Mouse (Mus musculus): ENCODE data around the gene Zbtb42. TPM values are rescaled to one million over a fixed set of nuclear protein-coding genes. Genes with fewer than 3 reads are reported as not detected.
A peak's percentile ranks its signal among the peaks of the same experiment; 100 is the strongest.

Zbtb42 gene
- total RNA-seq, 2 experiments from 2014 or later: 0.40 to 0.76 TPM

DNA sequence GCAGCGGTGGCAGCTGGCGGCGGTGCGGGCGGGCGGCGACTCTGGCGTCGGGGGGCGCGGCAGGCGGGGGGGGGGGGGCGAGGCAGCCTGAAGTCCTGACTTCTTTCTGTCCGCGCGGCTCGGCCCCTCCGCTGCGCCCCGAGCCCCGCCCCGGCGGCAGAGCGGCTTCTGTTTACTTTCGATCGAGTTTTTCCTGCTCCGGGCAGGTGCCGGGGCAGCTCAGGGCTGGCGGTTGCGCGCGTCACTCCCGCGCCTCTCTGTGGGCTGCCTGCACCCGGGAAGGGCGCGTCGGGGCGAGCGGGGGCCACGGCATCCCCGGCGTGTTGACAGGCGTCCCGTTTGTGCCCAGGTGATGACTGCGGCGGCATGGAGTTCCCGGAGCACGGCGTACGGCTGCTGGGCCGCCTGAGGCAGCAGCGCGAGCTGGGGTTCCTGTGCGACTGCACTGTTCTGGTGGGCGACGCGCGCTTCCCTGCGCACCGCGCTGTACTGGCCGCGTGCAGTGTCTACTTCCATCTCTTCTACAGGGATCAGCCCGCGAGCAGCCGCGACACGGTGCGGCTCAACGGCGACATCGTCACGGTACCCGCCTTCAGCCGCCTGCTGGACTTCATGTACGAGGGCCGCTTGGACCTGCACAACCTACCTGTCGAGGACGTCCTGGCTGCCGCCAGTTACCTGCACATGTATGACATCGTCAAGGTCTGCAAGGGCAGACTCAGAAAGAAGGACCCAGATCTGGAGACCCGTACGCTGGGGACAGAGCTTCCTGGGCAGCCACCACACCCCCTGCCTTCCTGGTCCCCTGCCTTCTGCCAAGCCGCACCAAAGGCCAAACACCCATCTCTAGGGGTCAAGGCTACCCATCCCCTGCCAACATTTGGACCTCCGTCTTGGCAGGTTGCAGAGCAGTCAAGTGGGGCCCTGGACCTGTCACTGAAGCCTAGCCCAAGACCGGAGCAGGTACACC, 684 bp downstream of the Zbtb42 start:
- DNase-seq (ENCODE audit: extremely low spot score in 1 of 2, low spot score in 1 of 2): no peak

DNA sequence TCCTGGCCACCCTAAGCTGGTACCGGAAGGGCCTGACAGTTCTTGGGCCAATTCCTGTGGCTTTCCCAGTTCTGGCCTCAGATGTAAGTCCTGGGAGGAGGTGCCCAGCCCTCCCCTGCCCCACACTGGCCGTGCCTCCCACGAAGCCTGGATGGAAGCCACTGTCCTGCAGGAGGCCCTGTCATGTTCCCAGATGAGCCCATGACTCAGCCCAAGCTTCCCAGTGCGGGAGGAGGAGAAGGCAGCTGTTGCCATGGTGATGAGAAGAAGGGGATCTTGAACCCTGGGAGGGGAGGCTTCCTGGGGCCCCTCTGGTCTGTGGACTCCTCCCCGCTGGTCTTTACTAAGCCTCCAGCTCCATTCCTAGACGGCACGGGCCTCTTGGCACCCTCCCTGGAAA, 4.7 kb downstream of the Zbtb42 start:
- no peak for DNase-seq (ENCODE audit: extremely low spot score in 1 of 2, low spot score in 1 of 2)

DNA sequence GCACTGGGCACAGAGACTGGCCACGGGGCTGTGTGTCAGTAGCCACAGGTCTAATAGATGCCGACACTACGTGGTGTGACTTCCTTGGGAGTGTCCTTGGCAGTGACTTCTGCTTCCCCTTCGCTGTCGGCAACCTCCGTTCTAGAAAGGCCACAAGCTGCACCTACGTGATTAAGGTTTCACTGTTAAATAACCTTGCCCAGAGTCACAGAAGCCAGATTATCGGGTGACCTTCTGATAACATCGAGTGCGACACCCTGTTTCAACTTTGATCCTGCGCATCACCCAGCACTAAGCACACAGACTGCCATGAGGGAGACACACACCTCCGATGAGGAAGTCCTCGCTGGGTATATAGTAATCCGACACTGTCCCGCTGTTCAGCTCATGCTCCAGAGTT, 9.8 kb downstream of the Zbtb42 start:
- DNase-seq (ENCODE audit: extremely low spot score in 1 of 2, low spot score in 1 of 2): no peak

DNA sequence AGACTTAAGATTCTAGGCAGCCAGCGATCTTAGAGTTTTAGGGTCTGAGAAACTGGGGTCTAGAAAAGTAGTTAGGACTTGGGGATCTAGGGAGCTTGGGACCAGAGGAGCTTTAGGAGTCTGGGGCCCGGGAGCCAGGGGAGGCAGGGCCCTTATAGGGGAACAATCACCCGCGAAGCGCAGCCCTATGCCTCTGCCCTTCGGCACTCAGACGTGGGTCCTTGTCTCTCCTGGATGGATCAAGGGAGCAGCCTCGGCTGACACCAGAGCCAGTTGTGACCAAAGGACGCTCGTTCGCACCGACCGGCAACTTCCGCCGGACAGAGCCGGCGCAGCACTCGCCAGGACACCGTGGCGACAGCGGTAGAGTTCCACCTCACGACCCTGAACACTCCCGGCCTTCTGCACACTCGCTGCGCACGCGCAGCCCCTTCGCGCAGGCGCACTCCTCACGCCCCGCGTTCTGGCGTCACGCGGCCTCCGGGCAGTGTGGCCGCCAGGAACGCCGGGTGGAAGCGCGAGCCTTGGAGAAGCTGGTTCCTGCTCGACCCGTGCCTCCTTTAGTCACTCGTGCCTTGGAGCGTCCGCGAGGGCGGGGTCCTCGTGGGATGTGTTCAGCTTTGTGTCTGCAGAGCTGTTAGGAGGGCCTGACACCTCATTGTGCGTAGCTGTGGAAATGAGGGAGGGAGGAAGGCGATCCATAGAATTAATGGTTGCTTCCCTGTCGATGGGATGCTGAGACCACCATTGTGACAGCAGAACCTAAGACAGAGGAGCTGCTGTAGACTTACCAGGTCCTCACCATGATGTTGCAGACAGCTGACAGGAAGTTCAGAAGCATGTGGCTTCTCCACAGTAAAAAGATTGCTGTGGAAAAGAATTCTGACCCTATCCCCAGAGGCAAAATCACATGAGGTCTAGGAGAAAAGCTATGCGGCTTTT, 14.8 kb downstream of the Zbtb42 start:
- DNase-seq (ENCODE audit: extremely low spot score in 1 of 2, low spot score in 1 of 2): peak; percentile 93 to 94

DNA sequence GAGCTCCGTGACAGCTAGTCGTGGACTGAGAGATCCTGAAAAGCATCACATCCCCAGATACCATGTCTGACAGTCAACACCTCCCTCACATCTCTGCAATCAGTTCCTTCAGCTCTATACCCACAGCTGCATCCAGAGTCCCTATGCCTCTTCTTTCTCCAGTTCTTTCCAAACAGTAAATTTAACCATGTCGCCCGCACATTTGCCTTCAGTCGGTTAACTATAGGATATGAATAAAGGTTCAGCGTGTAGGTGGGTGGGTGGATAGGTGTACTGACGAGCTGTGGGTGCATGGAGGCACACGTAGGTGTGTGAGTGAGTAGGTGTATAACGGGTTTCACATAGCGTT, 15.5 kb downstream of the Zbtb42 start:
- DNase-seq (ENCODE audit: extremely low spot score in 1 of 2, low spot score in 1 of 2): no peak

DNA sequence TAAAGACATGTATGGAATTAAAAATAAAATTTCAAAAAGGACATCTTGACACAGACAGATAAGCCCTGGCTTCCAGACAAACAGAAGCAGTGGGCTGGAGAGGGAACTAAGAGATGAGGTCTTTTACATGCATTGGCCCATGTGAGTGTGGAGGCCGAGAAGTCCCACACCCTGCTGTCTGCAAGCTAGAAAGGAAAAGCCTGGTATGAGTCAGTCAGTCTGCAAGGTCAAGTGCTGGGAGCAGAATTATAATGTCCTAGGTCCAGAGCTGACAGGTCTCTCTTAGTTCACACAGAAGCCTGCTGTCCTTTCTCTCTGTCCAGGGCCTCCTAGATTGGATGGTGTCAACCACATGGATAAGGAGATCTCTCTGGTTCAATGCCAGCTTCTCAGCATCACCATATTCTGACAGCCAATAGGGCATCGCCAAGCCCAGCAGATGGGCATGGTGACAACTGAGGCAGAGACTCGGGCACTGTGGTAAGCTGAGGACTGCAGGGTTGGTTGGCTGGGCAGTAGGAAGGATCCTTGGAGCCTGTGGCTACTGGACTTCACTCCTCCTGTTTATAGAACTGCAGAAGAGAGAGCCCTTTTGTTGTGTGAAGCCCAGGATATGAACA, 18.3 kb downstream of the Zbtb42 start:
- no peak for DNase-seq (ENCODE audit: extremely low spot score in 1 of 2, low spot score in 1 of 2)

DNA sequence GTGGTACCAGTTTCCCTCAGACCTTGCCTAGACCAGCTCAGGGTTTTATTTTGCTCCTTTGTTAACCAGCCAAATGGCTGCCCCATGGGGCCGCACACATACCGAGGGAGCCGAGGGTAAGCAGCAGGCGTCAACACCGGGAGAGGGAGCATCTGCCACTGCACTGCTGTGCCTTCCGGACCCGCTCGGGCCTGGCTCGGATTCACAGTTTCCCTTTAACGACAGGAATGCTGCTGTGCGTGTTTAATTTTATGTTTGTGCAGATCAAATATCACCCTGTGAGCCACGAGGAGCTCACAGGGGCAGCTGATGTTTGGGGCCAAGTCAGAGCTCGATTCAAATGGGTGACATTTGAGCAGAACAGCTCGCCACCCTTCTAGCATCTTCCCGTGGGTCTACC, 21.9 kb downstream of the Zbtb42 start:
- DNase-seq (ENCODE audit: extremely low spot score in 1 of 2, low spot score in 1 of 2): no peak

DNA sequence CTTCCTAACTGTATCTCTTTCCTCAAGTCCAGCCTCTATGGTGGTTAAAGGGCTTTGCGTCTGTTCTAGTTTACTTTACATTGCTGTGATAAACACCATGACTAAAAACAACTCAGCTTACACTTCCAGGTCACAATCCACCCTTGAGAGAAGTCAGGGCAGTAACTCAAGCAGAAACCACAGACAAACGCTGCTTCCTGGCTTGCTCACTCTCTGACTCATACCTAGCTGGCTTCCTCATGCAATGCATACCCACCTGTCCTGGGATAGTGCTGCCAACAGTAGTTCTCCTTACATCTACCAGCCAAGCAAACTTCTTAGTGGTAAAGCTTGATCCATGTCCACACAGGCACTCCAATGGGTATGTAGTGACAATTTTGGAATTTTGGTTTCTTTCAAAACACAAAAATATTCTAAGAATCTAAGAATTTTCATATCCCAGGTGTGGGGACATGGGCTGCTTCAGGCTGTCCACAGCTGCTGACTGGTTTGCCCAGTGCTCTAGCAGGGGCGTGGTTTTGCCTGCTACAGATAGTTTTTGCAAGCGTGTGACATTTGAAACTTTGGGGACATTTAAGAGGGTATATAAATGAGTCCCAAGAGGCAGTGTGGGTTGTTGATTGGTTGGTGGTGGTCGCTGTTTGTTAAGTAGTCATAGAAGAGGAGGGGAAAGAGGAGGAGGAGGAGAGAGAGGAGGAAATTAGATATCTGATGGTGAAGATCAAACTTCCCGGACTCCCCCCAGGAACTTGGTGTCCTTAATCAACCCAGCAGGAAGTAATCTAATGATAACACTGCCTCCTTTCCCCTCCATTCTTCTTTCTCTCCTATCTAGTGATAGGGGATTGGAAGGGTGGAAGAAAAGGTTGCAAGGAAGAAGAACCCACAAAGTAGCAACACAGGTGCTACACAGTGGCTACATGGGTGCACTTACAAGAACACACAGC, 24.0 kb downstream of the Zbtb42 start:
- no peak for DNase-seq (ENCODE audit: extremely low spot score in 1 of 2, low spot score in 1 of 2)

DNA sequence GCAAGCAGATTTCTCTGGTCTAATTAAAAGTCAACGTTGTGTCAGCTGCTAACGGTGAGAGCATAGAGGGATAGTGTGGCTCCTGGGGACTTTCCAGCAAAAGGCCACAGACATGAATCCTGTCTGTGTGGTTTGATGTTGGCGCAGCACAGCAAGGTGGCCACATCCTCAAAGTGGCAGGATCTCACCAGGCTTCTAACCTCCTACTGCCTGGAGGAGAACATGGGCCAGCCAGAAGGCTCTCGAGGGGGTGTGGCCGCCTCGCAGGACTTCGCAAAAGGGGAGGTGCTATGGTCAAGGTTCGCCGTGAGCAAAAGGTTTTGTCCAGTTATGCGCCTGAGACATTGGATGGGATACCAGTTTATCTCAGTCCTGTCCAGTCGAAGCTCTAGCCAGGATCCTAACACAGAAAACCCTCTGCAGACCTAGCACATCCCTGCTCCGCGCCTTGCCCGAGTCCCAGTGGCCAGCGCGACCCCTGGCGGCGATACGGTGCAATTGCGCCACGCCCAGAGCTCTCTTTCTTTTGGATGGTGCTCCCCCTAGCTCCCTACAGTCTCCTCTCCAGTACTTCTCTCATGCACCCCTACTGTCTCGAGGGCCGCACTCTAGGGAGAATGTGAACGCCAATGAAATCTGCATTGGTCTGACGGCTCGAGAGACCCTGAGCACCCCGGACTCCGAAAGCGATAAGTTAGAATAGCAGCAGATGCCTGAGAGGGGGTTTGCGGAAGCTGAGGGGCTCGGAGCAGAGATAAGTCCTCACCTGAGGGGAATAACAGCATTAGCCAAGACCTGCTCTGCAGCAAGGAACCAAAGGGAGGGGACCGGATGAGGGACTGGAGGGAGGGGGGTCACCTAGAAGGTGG, 28.3 kb downstream of the Zbtb42 start:
- peak; percentile 87 to 93 for DNase-seq (ENCODE audit: extremely low spot score in 1 of 2, low spot score in 1 of 2)

DNA sequence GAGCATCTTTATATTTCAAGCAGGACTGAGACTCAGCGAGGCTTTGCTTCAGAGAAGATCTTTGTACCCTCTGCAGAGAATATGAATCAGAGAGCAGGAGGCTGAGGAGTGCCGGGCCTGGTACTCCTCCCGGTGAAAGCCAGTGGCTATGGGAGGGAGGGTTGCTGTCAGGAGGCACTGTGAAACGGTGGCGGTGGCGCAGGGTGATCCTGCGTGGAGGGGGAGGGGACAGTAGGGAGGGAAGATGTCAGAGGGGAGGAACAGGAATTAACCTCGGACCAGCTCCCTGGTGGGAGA, 28.9 kb downstream of the Zbtb42 start:
- no peak for DNase-seq (ENCODE audit: extremely low spot score in 1 of 2, low spot score in 1 of 2)

DNA sequence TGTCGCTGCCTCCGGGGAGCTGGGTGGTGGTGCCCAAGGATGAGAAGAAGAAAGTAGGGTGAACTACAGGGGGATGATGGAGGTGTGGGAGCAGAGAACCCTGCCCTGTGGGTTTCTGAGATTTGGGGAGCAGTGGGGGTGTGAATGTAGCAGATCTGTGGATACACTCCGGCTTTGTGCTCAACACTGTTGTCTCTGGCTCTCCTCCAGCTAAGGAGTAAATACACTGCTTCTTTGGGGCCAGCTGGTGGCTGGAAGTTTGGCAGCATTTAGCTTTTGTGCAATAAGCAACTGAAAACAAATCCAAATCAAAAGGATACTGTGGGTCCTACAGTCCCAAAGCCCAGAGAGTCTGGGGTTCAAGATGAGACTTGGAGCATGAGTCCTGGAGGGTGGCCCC, 35.4 kb downstream of the Zbtb42 start:
- no peak for DNase-seq (ENCODE audit: extremely low spot score in 1 of 2, low spot score in 1 of 2)

DNA sequence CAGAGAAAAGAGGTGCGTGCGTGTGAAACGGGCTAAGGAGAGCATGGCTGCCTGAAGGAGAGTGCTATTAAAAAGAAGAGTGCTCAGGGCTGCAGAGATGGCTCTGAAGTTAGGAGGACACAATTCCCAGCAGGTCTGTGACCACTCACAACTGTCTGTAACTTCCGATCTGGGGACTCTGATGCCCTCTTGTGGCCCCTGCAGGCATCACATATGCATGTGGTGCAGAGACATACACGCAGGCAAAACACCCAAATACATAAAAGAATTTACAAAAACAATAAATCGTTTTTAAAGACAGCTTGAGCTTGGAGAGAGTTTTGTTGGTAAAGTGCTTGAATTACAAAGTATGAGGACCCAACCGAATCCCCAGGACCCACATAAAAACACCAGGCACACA, 38.5 kb downstream of the Zbtb42 start:
- DNase-seq (ENCODE audit: extremely low spot score in 1 of 2, low spot score in 1 of 2): peak in 1 of 2 experiments; percentile 53

DNA sequence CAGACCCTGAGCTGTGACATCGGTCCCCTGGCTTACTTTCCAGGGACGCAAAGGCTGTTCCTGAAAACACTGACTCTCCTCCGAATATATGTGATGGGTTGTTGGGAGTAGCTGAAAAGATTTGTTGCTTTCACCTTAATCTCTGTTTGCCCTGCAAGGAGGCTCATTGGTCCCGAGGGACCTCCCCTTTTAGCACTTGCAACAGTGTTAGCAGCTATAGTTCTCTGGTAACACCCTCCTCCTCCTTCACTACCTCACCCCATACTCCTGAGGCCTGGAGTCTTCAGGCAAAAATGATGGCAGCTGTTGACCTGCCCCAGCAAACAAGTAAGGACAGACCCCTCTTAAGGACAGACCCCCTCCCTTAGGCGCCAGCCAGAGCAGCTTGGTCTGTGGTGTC, 40.4 kb downstream of the Zbtb42 start:
- no peak for DNase-seq (ENCODE audit: extremely low spot score in 1 of 2, low spot score in 1 of 2)

DNA sequence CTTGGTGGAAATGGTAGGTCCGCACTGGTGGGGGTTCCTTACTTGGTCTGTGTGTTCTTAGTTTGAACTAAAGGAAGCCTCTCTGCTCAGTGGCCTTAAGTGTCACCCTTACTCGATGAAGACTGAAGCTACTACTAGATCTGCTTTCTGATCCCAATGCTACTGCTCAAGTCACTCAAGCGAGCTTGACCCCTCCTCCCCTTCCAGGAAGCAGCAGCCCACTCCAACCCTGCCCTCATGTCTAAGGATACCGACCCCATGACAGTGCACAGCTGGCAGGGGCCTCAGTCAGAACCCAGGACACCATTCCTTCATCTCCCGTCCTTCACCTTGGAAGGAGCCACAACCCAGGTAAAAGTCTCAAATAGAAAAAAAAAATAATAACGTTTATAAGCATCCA, 41.6 kb downstream of the Zbtb42 start, which contains the start of gene Cep170b:
TSS of gene Cep170b (plus strand) at position 240 of the 400 bp plus-strand sequence.
- DNase-seq (ENCODE audit: extremely low spot score in 1 of 2, low spot score in 1 of 2): no peak

DNA sequence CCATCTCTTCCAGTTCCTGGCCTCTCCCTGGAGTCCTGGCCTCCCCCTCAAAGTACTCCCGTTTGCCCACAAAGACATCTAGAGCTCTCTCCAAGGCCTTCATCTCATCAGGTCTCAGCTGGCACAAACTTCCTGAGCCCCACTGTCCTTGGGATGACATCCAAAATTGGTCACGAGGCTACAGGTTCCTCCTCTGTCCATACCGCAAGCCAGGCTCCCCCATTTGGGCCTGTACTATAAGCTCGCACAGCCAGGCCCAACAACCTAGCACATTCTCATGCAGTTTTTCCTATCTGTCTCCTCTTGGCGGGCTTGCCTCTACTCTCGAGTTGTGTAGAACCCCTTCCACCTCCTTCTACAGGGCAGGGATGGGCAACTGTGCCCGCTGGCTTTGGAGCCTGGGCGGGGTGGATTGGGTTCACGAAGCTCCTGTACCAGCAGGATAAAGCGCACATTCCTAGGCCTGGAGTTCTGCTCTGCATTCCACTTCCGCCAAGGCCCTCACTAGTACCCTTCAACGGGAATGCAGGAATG, 42.3 kb downstream of the Zbtb42 start:
- DNase-seq (ENCODE audit: extremely low spot score in 1 of 2, low spot score in 1 of 2): no peak

DNA sequence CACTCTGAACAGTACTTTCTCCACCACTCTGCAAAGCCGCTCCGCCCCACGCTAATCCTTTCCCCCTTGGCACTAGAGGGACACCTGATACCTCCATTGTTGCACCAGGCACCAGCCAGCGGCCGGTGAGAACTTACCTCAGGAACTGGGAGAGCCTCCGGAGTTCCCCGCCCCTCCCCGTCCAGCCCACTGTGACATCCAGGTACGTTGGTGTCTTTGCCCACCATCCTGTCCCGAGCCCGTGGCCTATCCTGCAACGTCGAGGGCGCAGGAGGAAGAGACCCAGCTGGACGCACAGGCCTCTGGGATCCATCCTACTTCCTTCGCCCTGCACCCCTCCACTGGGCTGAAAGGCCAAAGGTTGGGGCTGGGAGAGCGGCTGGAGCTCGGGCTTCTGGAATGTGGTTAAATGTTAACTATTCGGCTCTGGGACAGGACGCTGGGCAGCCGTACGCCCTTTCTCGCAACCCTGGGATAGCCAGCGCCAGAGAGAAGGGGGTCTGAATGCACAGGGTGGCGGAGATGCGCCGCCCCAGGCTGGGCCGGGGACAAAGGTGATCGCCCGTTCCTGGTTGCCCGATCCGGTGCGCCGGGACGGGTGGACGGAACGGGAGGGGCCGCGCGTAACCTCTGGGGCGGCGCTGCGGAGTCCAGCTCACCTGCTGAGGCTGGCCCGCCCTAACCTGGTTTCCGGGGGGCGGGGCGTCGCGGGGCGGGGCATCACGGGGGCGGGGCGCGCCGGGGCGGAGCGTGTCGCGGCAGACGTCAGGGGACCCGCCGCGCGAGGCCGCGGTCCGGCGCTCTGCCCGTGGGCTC, 43.0 kb downstream of the Zbtb42 start:
- no peak for DNase-seq (ENCODE audit: extremely low spot score in 1 of 2, low spot score in 1 of 2)

DNA sequence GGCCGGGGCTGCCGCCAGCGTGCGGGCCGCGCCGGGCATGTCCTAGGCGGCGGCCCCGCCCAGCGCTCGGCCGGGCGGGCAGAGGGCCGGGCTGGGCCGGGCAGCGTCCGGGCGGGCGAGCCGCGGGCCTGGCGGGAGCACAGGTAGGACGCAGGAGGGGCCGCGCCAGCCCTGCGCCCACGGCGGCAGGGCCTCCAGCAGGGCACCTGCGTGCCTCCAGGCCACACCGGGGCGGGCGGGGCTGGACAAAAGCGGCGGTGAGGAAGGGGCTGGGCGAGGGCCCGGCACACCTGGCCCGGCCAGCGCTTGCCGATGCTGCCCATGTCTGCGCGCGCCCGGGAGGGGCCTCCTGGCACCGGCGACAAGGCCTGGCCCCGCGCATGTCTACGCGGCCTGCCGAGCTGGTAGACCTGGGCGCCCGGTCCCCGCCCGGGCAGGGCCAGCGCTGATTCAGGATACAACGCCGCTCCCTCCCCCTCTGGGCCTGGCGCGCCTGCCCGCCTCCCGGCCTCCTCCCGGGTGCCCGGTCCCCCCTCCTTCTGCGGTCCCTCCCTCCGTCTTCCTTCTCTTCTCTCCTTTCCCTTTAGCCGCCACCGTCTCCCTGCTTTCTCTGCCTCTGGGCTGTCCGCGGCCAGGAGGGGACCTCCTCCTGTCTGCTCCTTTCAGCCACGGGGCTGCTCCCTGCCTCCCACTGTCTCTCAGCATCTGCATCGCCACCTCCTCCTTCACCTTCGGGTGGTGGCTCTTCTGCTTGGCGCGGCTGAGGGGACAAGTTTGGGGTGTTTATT, 43.8 kb downstream of the Zbtb42 start:
- no peak for DNase-seq (ENCODE audit: extremely low spot score in 1 of 2, low spot score in 1 of 2)
